Mouse (Mus musculus): ENCODE results near the gene Abcc2. TPM values are rescaled to one million over a fixed set of nuclear protein-coding genes. Genes with fewer than 3 reads are reported as not detected.

Abcc2 gene
- total RNA-seq, 2 experiments from 2014 or later: 0.13 to 0.20 TPM

Other genes with a start within 250 kb of the Abcc2 start
- gene Nkx2-3, start 169.9 kb upstream of the Abcc2 start, total RNA-seq (2021): not detected
- 10 to 100 TPM; 57.5 to 78.5 TPM for gene Slc25a28, start 107.3 kb upstream of the Abcc2 start, total RNA-seq (2021)
- 10 to 100 TPM; 13.0 to 20.6 TPM for gene Entpd7, start 92.5 kb upstream of the Abcc2 start, total RNA-seq (2021)
- gene Cutc, start 29.2 kb upstream of the Abcc2 start, total RNA-seq (2021): 1 to 10 TPM; 7.2 to 8.2 TPM
- gene Cox15, start 29.2 kb upstream of the Abcc2 start, total RNA-seq (2021): 10 to 100 TPM; 28.9 to 37.3 TPM
- 10 to 100 TPM; 12.1 to 13.5 TPM for gene Dnmbp, start 158.0 kb downstream of the Abcc2 start, total RNA-seq (2021)
- gene Cpn1, start 204.4 kb downstream of the Abcc2 start, total RNA-seq (2021): not detected
- 1 to 10 TPM in 1 of 2 experiments, under 1 TPM in 1; 0.32 to 1.2 TPM for gene Cyp2c23, start 247.0 kb downstream of the Abcc2 start, total RNA-seq (2021)